Mouse (Mus musculus): ENCODE measurements around the gene AC161166.1. TPM values are rescaled to one million over a fixed set of nuclear protein-coding genes. Genes with fewer than 3 reads are reported as not detected.
A peak's percentile ranks its signal among the peaks of the same experiment; 100 is the strongest.

AC161166.1 gene
- polyA plus RNA-seq, 1 experiment: 0.16 TPM

- Histone ChIP-seq H3ac (ENCODE audit: control insufficient read depth, insufficient read length, low read depth) (no peak overlapping the region), H3K36me3 (ENCODE audit: control insufficient read depth, insufficient read depth) (peaks cover 27% of the 10 kb centered on the region), H3K4me3 (ENCODE audit: insufficient read depth, poor library complexity, severe bottlenecking) (no peak overlapping the region), H3K79me2 (ENCODE audit: control insufficient read depth, insufficient read depth) (no peaks in the 10 kb centered on the region), H3K79me3 (ENCODE audit: low read depth) (no peaks in the 10 kb centered on the region), H3K27me3 (ENCODE audit: control insufficient read depth, insufficient read depth, insufficient read length) (no peaks in the 10 kb centered on the region)
- TF ChIP-seq FOSL1 (IDR thresholded peaks at IDR 0.05; ENCODE audit: insufficient read depth, low read length, poor library complexity, severe bottlenecking) (no peak), USF1 (IDR thresholded peaks at IDR 0.05; ENCODE audit: low read depth) (no peak), MYOD1 (IDR thresholded peaks at IDR 0.05; ENCODE audit: control insufficient read depth, insufficient read length, low read depth) (no peak), MYOG (IDR thresholded peaks at IDR 0.05; ENCODE audit: control insufficient read depth, extremely low read depth, insufficient read length) (no peak), MAX (IDR thresholded peaks at IDR 0.05) (no peak), CTCF (IDR thresholded peaks at IDR 0.05; ENCODE audit: control insufficient read depth, insufficient read depth, insufficient read length) (no peak), CEBPB (IDR thresholded peaks at IDR 0.05; ENCODE audit: low read depth) (no peak)
These were observed 33.3 kb downstream of the AC161166.1 start for GRCm38 (mm10) chr7:24478911-24479310.

GRCm38 (mm10) chr7:24476856-24477255 lies 35.4 kb downstream of the AC161166.1 start:
- no peak overlapping the region for H3K4me3 ChIP-seq (ENCODE audit: insufficient read depth, poor library complexity, severe bottlenecking)
- no peaks in the 10 kb centered on the region for H3K27me3 ChIP-seq (ENCODE audit: control insufficient read depth, insufficient read depth, insufficient read length)
- H3K79me2 ChIP-seq (ENCODE audit: control insufficient read depth, insufficient read depth): peaks cover 9% of the 10 kb centered on the region
- peaks cover 46% of the 10 kb centered on the region for H3K36me3 ChIP-seq (ENCODE audit: control insufficient read depth, insufficient read depth)
- H3ac ChIP-seq (ENCODE audit: control insufficient read depth, insufficient read length, low read depth): no peak overlapping the region
- TF ChIP-seq USF1 (IDR thresholded peaks at IDR 0.05; ENCODE audit: low read depth) (no peak), MYOD1 (IDR thresholded peaks at IDR 0.05; ENCODE audit: control insufficient read depth, insufficient read length, low read depth) (no peak), MAX (IDR thresholded peaks at IDR 0.05) (no peak), CEBPB (IDR thresholded peaks at IDR 0.05; ENCODE audit: low read depth) (no peak), CTCF (IDR thresholded peaks at IDR 0.05; ENCODE audit: control insufficient read depth, insufficient read depth, insufficient read length) (no peak), MYOG (IDR thresholded peaks at IDR 0.05; ENCODE audit: control insufficient read depth, extremely low read depth, insufficient read length) (no peak), FOSL1 (IDR thresholded peaks at IDR 0.05; ENCODE audit: insufficient read depth, low read length, poor library complexity, severe bottlenecking) (no peak)
- peaks cover 2% of the 10 kb centered on the region for H3K79me3 ChIP-seq (ENCODE audit: low read depth)

GRCm38 (mm10) chr7:24476338-24476737 lies 35.9 kb downstream of the AC161166.1 start:
- H3K27me3 ChIP-seq (ENCODE audit: control insufficient read depth, insufficient read depth, insufficient read length): no peaks in the 10 kb centered on the region
- peaks cover 52% of the 10 kb centered on the region for H3K36me3 ChIP-seq (ENCODE audit: control insufficient read depth, insufficient read depth)
- H3K4me3 ChIP-seq (ENCODE audit: insufficient read depth, poor library complexity, severe bottlenecking): no peak overlapping the region
- no peak overlapping the region for H3ac ChIP-seq (ENCODE audit: control insufficient read depth, insufficient read length, low read depth)
- peaks cover 2% of the 10 kb centered on the region for H3K79me3 ChIP-seq (ENCODE audit: low read depth)
- TF ChIP-seq USF1 (IDR thresholded peaks at IDR 0.05; ENCODE audit: low read depth) (no peak), MYOG (IDR thresholded peaks at IDR 0.05; ENCODE audit: control insufficient read depth, extremely low read depth, insufficient read length) (no peak), CTCF (IDR thresholded peaks at IDR 0.05; ENCODE audit: control insufficient read depth, insufficient read depth, insufficient read length) (no peak), CEBPB (IDR thresholded peaks at IDR 0.05; ENCODE audit: low read depth) (no peak), FOSL1 (IDR thresholded peaks at IDR 0.05; ENCODE audit: insufficient read depth, low read length, poor library complexity, severe bottlenecking) (no peak), MYOD1 (IDR thresholded peaks at IDR 0.05; ENCODE audit: control insufficient read depth, insufficient read length, low read depth) (no peak), MAX (IDR thresholded peaks at IDR 0.05) (no peak)
- H3K79me2 ChIP-seq (ENCODE audit: control insufficient read depth, insufficient read depth): peaks cover 9% of the 10 kb centered on the region

- H3K4me3 ChIP-seq (ENCODE audit: insufficient read depth, poor library complexity, severe bottlenecking): no peak overlapping the region
- no peak for TF ChIP-seq CTCF (IDR thresholded peaks at IDR 0.05; ENCODE audit: control insufficient read depth, insufficient read depth, insufficient read length)
- TF ChIP-seq USF1 (IDR thresholded peaks at IDR 0.05; ENCODE audit: low read depth): no peak
- TF ChIP-seq MAX (IDR thresholded peaks at IDR 0.05): no peak
- no peak for TF ChIP-seq FOSL1 (IDR thresholded peaks at IDR 0.05; ENCODE audit: insufficient read depth, low read length, poor library complexity, severe bottlenecking)
- no peak for TF ChIP-seq MYOG (IDR thresholded peaks at IDR 0.05; ENCODE audit: control insufficient read depth, extremely low read depth, insufficient read length)
- TF ChIP-seq MYOD1 (IDR thresholded peaks at IDR 0.05; ENCODE audit: control insufficient read depth, insufficient read length, low read depth): no peak
- TF ChIP-seq CEBPB (IDR thresholded peaks at IDR 0.05; ENCODE audit: low read depth): no peak
- H3ac ChIP-seq (ENCODE audit: control insufficient read depth, insufficient read length, low read depth): no peak overlapping the region
These were observed 37.3 kb downstream of the AC161166.1 start for GRCm38 (mm10) chr7:24474811-24475506.

GRCm38 (mm10) chr7:24473913-24474529 lies 38.2 kb downstream of the AC161166.1 start:
- Histone ChIP-seq H3ac (ENCODE audit: control insufficient read depth, insufficient read length, low read depth) (no peak overlapping the region), H3K27me3 (ENCODE audit: control insufficient read depth, insufficient read depth, insufficient read length) (no peaks in the 10 kb centered on the region), H3K79me2 (ENCODE audit: control insufficient read depth, insufficient read depth) (peaks cover 9% of the 10 kb centered on the region), H3K36me3 (ENCODE audit: control insufficient read depth, insufficient read depth) (peaks cover 60% of the 10 kb centered on the region), H3K79me3 (ENCODE audit: low read depth) (peaks cover 4% of the 10 kb centered on the region), H3K4me3 (ENCODE audit: insufficient read depth, poor library complexity, severe bottlenecking) (no peak overlapping the region)
- TF ChIP-seq CTCF (IDR thresholded peaks at IDR 0.05; ENCODE audit: control insufficient read depth, insufficient read depth, insufficient read length): peak; percentile 81
- TF ChIP-seq USF1 (IDR thresholded peaks at IDR 0.05; ENCODE audit: low read depth): no peak

More at GRCm38 (mm10) chr7:24474811-24475506, 37.3 kb downstream of the AC161166.1 start:
- Histone ChIP-seq H3K79me3 (ENCODE audit: low read depth) (peaks cover 4% of the 10 kb centered on the region), H3K27me3 (ENCODE audit: control insufficient read depth, insufficient read depth, insufficient read length) (no peaks in the 10 kb centered on the region), H3K36me3 (ENCODE audit: control insufficient read depth, insufficient read depth) (peaks cover 54% of the 10 kb centered on the region), H3K79me2 (ENCODE audit: control insufficient read depth, insufficient read depth) (peaks cover 9% of the 10 kb centered on the region)

All from C2C12 (cell line).